Mouse (Mus musculus): Measurements from ENCODE around the gene Elmsan1. TPM values are rescaled to one million over a fixed set of nuclear protein-coding genes. Genes with fewer than 3 reads are reported as not detected.

The Elmsan1 gene
- total RNA-seq, 2 experiments from 2014 or later, result 10.8 to 11.2 TPM

GRCm38 (mm10) chr12:84180090-84180489 lies 38.6 kb downstream of the Elmsan1 start:
- intact Hi-C loops (cut with DNase I; ENCODE audit: low total_unique reads), result no loop called here
- no peak for DNase-seq

- intact Hi-C loops (cut with DNase I; ENCODE audit: low total_unique reads), result no loop called here
- no peak for DNase-seq
These were observed 39.8 kb downstream of the Elmsan1 start for GRCm38 (mm10) chr12:84178652-84179445.

- no peak for DNase-seq
- intact Hi-C loops (cut with DNase I; ENCODE audit: low total_unique reads), result no loop called here
These were observed 40.6 kb downstream of the Elmsan1 start for GRCm38 (mm10) chr12:84178052-84178451.

- intact Hi-C loops (cut with DNase I; ENCODE audit: low total_unique reads), result no loop called here
- DNase-seq, result no peak
These were observed 41.6 kb downstream of the Elmsan1 start for GRCm38 (mm10) chr12:84176886-84177765.

GRCm38 (mm10) chr12:84176126-84176769 lies 42.4 kb downstream of the Elmsan1 start:
- intact Hi-C loops (cut with DNase I; ENCODE audit: low total_unique reads), result no loop called here
- peak; percentile 28 for DNase-seq

GRCm38 (mm10) chr12:84175659-84176061 lies 43.0 kb downstream of the Elmsan1 start:
- intact Hi-C loops (cut with DNase I; ENCODE audit: low total_unique reads), result no loop called here
- DNase-seq, result peak; percentile 87

- peak; percentile 84 for DNase-seq
- intact Hi-C loops (cut with DNase I; ENCODE audit: low total_unique reads), result no loop called here
These were observed 43.8 kb downstream of the Elmsan1 start for GRCm38 (mm10) chr12:84174871-84175270.

- peak; percentile 52 for DNase-seq
- intact Hi-C loops (cut with DNase I; ENCODE audit: low total_unique reads), result no loop called here
These were observed 44.4 kb downstream of the Elmsan1 start for GRCm38 (mm10) chr12:84174190-84174811.

GRCm38 (mm10) chr12:84173309-84173915 lies 45.3 kb downstream of the Elmsan1 start:
- peak; percentile 10 for DNase-seq
- intact Hi-C loops (cut with DNase I; ENCODE audit: low total_unique reads), result no loop called here

GRCm38 (mm10) chr12:84172862-84173261 lies 45.8 kb downstream of the Elmsan1 start:
- DNase-seq, result peak; percentile 2
- intact Hi-C loops (cut with DNase I; ENCODE audit: low total_unique reads), result no loop called here

- no peak for DNase-seq
- intact Hi-C loops (cut with DNase I; ENCODE audit: low total_unique reads), result no loop called here
These were observed 46.5 kb downstream of the Elmsan1 start for GRCm38 (mm10) chr12:84172216-84172615.

- DNase-seq, result no peak
- intact Hi-C loops (cut with DNase I; ENCODE audit: low total_unique reads), result no loop called here
These were observed 48.1 kb downstream of the Elmsan1 start for GRCm38 (mm10) chr12:84170610-84171009.

GRCm38 (mm10) chr12:84165631-84166373 lies 52.9 kb downstream of the Elmsan1 start:
- intact Hi-C loops (cut with DNase I; ENCODE audit: low total_unique reads), result no loop called here
- no peak for DNase-seq

GRCm38 (mm10) chr12:84163586-84164110 lies 55.0 kb downstream of the Elmsan1 start:
- DNase-seq, result no peak
- intact Hi-C loops (cut with DNase I; ENCODE audit: low total_unique reads), result loop anchor here (5.0 kb wide), 1 partner anchor 54 kb away; the partner anchor contains the start of gene Elmsan1

GRCm38 (mm10) chr12:84163133-84163532 lies 55.5 kb downstream of the Elmsan1 start:
- intact Hi-C loops (cut with DNase I; ENCODE audit: low total_unique reads), result loop anchor here (5.0 kb wide), 1 partner anchor 54 kb away; the partner anchor contains the start of gene Elmsan1
- DNase-seq, result no peak

GRCm38 (mm10) chr12:84161616-84162433 lies 56.9 kb downstream of the Elmsan1 start:
- intact Hi-C loops (cut with DNase I; ENCODE audit: low total_unique reads), result loop anchor here (2.0 to 5.0 kb wide), 2 partner anchors 55 to 87 kb away; partner anchors contain the start of gene Elmsan1
- DNase-seq, result no peak

GRCm38 (mm10) chr12:84161116-84161515 lies 57.6 kb downstream of the Elmsan1 start:
- DNase-seq, result no peak
- intact Hi-C loops (cut with DNase I; ENCODE audit: low total_unique reads), result loop anchor here (2.0 to 5.0 kb wide), 2 partner anchors 56 to 88 kb away; partner anchors contain the start of gene Elmsan1

All from gastrocnemius, postnatal 14 days (tissue).